Mouse (Mus musculus) R1 (cell line): Measurements from ENCODE around the gene Pgm3.

Experiments used
- DNase-seq: peaks from one replicate; pipeline ENCODE4 v3.0.0-alpha.2; 2018; ENCODE audit warnings: low read depth, low spot score

Pgm3 gene

GRCm38 (mm10) chr9:86569314-86569910, 2.2 kb downstream of the Pgm3 start:
- no peak for DNase-seq

- no peak for DNase-seq
Measured at GRCm38 (mm10) chr9:86560543-86560942, 11.1 kb downstream of the Pgm3 start.

GRCm38 (mm10) chr9:86554641-86555040, 17.0 kb downstream of the Pgm3 start:
- no peak for DNase-seq

- DNase-seq, result no peak
Measured at GRCm38 (mm10) chr9:86553886-86554285, 17.8 kb downstream of the Pgm3 start.

- DNase-seq, result no peak
Measured at GRCm38 (mm10) chr9:86550717-86551116, 20.9 kb downstream of the Pgm3 start.

- DNase-seq, result no peak
Measured at GRCm38 (mm10) chr9:86549637-86550162, 21.9 kb downstream of the Pgm3 start.

GRCm38 (mm10) chr9:86544559-86544958, 27.1 kb downstream of the Pgm3 start:
- DNase-seq, result no peak

GRCm38 (mm10) chr9:86543451-86543850, 28.2 kb downstream of the Pgm3 start:
- DNase-seq, result no peak

- no peak for DNase-seq
Measured at GRCm38 (mm10) chr9:86534071-86534470, 37.6 kb downstream of the Pgm3 start.

GRCm38 (mm10) chr9:86525600-86525999, 46.0 kb downstream of the Pgm3 start:
- DNase-seq, result no peak

GRCm38 (mm10) chr9:86522335-86522734, 49.3 kb downstream of the Pgm3 start:
- no peak for DNase-seq

GRCm38 (mm10) chr9:86514798-86515197, 56.8 kb downstream of the Pgm3 start:
- DNase-seq, result no peak

GRCm38 (mm10) chr9:86514390-86514789, 57.3 kb downstream of the Pgm3 start:
- no peak for DNase-seq

- peak; percentile 24 for DNase-seq
Measured at GRCm38 (mm10) chr9:86513733-86514132, 57.9 kb downstream of the Pgm3 start.

- no peak for DNase-seq
Measured at GRCm38 (mm10) chr9:86507437-86507836, 64.2 kb downstream of the Pgm3 start.
